Mouse (Mus musculus) ES-Bruce4 (cell line): Measurements from ENCODE around the gene Galnt18. TPM values are rescaled to one million over a fixed set of nuclear protein-coding genes. Genes with fewer than 3 reads are reported as not detected.

Experiments used
- H3K27ac ChIP-seq: 2 replicates; pipeline ENCODE4 v1.5.1; 2012; ENCODE audit warnings: low read length, inconsistent platforms; ENCODE audit not compliant: insufficient read depth
- H3K27me3 ChIP-seq: 2 replicates; pipeline ENCODE4 v1.6.1; 2012; ENCODE audit warnings: mild to moderate bottlenecking, low read length, inconsistent platforms; ENCODE audit not compliant: control insufficient read depth, poor library complexity, insufficient read depth, severe bottlenecking
- H3K36me3 ChIP-seq: 2 replicates; pipeline ENCODE4 v1.6.1; 2012; ENCODE audit warnings: inconsistent platforms, mild to moderate bottlenecking, low read length, moderate library complexity; ENCODE audit not compliant: control insufficient read depth, poor library complexity, insufficient read depth, severe bottlenecking
- H3K4me1 ChIP-seq: one replicate; pipeline ENCODE4 v1.8.1; 2011; ENCODE audit warnings: low read length; ENCODE audit not compliant: control insufficient read depth, insufficient read depth
- H3K4me3 ChIP-seq: 2 replicates; pipeline ENCODE4 v1.5.1; 2011; ENCODE audit warnings: low read depth, mild to moderate bottlenecking, low read length
- H3K9ac ChIP-seq: 2 replicates; pipeline ENCODE4 v1.6.1; 2012; ENCODE audit warnings: low read depth, mild to moderate bottlenecking, inconsistent platforms; ENCODE audit not compliant: poor library complexity, severe bottlenecking
- H3K9me3 ChIP-seq: replicated peaks from 2 replicates; pipeline ENCODE4 v1.6.1; 2012; ENCODE audit warnings: mild to moderate bottlenecking, low read length, inconsistent platforms; ENCODE audit not compliant: control insufficient read depth, poor library complexity, insufficient read depth, severe bottlenecking
- CTCF ChIP-seq: IDR thresholded peaks from one replicate; pipeline ENCODE4 v1.8.1; 2011; ENCODE audit warnings: low read depth, low read length
- EP300 ChIP-seq: IDR thresholded peaks from 2 replicates; pipeline ENCODE4 v1.6.1; 2011; ENCODE audit warnings: low read depth, low read length; ENCODE audit not compliant: insufficient read depth
- POLR2A ChIP-seq: IDR thresholded peaks from one replicate; pipeline ENCODE4 v1.8.1; 2011; ENCODE audit warnings: low read length; ENCODE audit not compliant: insufficient read depth
- polyA plus RNA-seq: library from polyadenylated mRNA; stranded (reverse); fragments of >200 nt; gene quantifications from 2 replicates; pipeline ENCODE4 v1.2.4, GENCODE M21; 2011; ENCODE audit warnings: low read depth; ENCODE audit not compliant: missing spikeins, insufficient read depth, insufficient read length

The Galnt18 gene
- polyA plus RNA-seq, 1 experiment: 2.6 TPM

DNA sequence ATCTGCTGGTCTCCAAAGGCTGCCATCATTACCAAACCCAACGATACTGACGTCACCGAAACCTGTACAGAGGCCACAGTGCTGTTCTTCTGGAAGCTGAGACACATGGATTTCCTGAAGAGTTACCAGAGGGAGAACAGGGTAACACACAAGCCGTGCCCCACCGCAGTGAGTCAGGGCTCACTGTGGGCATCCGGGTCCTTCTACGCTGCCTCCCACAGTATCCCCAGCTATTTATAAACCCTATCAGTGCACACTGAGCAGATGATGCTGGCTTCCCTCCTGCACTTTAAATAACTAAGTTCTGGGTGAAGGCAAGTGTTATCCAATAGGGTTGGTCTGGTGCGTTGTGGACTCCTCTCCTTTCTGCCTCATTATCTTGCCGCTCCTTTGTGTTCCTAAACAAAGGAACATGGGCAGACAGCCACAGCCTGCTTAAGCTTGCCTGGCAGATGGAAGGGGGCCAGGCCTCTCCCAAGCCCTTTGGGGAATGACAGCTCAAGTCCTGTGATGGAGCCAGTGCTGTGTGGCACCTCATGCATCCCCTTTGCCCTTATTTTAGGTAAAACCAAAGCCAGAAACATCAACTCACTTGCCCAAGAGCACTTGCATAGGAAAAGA, 87.0 kb downstream of the Galnt18 start:
- no peaks in the 10 kb centered on the region for H3K9me3 ChIP-seq
- H3K9ac ChIP-seq: no peak overlapping the region
- no peaks in the 10 kb centered on the region for H3K4me1 ChIP-seq
- TF ChIP-seq CTCF (no peak), EP300 (no peak), POLR2A (no peak)
- no peaks in the 10 kb centered on the region for H3K27me3 ChIP-seq
- no peak overlapping the region for H3K4me3 ChIP-seq
- H3K27ac ChIP-seq: no peak overlapping the region
- no peaks in the 10 kb centered on the region for H3K36me3 ChIP-seq

DNA sequence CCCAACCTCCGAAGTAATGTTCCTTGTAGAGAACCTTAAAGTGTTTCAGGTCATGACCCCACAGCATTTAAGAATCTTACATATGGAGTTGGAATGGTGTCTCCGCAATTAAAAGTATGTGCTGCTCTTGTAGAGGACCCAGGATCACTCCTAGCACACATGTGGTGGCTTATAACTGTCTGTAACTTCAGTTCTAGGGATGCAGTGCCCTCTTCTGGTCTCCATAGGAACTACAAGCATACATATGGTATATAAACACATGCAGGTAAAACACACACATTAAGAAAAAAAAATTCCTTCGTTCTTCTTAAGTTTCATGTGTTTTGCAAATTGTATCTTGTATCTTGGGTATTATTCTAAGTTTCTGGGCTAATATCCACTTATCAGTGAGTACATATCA, 99.7 kb downstream of the Galnt18 start:
- no peak overlapping the region for H3K27ac ChIP-seq
- H3K4me3 ChIP-seq: no peak overlapping the region
- no peaks in the 10 kb centered on the region for H3K36me3 ChIP-seq
- TF ChIP-seq CTCF: no peak
- no peak for TF ChIP-seq POLR2A
- no peak for TF ChIP-seq EP300
- no peak overlapping the region for H3K9ac ChIP-seq
- no peaks in the 10 kb centered on the region for H3K4me1 ChIP-seq
- no peaks in the 10 kb centered on the region; the same call in 1 of the 2 replicates for H3K27me3 ChIP-seq
- no peaks in the 10 kb centered on the region for H3K9me3 ChIP-seq

DNA sequence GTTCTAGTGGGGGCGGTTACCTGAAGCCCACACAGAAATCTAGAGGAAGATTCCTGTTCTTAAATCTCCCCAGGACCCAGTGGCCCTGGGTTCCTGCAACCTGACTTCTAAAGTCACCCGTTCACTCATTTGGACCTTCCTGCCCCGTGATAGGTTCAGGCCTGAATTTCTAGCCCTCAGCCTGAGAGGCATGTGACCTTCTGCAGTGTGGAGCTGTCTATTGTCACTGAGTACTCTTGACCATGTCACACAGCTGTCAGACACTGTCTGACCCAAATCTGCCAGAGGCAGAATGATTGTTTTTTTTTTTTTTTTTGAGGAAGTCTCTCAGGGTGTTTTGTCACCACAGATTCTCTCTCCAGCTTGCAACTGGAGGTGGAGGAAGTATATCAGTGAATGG, 103.3 kb downstream of the Galnt18 start:
- Histone ChIP-seq H3K9me3 (no peaks in the 10 kb centered on the region), H3K4me3 (no peak overlapping the region), H3K27ac (no peak overlapping the region), H3K9ac (no peak overlapping the region), H3K36me3 (no peaks in the 10 kb centered on the region), H3K27me3 (no peaks in the 10 kb centered on the region; the same call in 1 of the 2 replicates), H3K4me1 (no peaks in the 10 kb centered on the region)
- no peak for TF ChIP-seq CTCF
- TF ChIP-seq POLR2A: no peak
- no peak for TF ChIP-seq EP300

DNA sequence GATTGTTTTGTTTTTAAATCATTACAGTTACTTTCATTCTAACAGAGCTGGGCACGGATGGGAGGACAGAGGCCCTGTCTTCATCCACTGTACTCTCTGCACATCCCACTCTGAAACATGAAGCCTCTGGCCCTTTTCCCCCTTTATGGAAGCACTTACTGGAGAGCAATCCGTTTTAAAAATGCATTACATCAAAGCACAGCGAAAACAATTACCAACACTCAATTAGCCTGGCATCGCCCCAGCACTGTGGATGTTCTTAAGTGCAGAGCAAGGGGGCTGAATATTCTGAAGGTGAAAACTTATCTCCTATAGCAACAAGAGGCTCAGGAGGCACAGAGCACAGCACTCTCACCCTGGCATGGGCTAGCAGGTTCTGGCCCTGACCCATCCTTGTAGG, 107.3 kb downstream of the Galnt18 start:
- no peak for TF ChIP-seq CTCF
- Histone ChIP-seq H3K27me3 (no peaks in the 10 kb centered on the region; the same call in 1 of the 2 replicates), H3K4me3 (no peak overlapping the region), H3K9ac (no peak overlapping the region), H3K9me3 (no peaks in the 10 kb centered on the region), H3K27ac (no peak overlapping the region), H3K4me1 (no peaks in the 10 kb centered on the region), H3K36me3 (no peaks in the 10 kb centered on the region)

DNA sequence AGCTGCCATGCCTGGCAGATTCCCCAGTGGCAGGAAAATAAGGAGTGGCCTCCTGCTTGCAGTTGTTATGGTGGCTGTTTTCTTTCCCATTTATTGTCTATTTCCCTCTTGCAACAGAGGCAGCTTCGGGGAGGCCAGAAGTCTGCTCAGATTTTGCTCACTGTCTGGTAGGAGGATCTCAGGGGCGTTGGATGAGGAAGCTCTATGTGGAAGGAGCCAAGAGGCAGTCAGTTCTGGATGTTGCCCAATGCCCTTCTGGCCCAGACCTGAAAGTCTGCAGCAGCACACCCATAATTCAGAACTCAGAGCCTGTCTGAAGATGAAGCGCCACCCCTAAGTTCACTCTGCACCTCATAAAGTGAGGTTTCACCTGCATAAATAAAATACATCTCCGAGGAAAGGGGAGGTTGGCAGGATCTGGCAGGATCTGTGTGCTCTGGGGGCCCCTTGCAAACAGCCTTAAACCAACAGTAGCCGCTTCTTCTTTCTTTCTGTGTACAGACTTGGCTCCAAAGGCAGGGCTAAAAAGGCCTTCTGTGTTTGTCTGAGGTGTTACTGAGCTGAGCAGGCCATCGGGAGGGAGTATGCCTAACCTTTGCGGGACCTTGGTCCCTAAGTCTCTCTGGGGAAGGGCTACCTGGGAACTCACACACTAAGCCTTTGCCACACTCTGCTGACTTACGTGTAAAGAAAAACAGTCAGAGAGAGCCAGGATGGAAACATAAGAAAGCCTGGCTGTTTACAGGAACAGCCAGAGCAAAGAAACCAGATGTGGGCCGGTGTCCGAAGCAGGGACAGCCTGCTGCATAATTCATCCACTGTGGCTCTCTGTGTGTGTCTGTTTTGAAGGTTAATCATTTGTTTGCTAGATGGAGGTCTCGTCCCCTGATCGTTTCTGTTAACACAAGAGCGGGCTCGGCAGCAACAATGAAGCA, 116.4 kb downstream of the Galnt18 start:
- Histone ChIP-seq H3K27me3 (no peaks in the 10 kb centered on the region), H3K36me3 (no peaks in the 10 kb centered on the region), H3K27ac (no peak overlapping the region), H3K9me3 (no peaks in the 10 kb centered on the region), H3K4me3 (no peak overlapping the region), H3K4me1 (no peaks in the 10 kb centered on the region), H3K9ac (no peak overlapping the region)
- TF ChIP-seq POLR2A (no peak), EP300 (no peak), CTCF (no peak)

DNA sequence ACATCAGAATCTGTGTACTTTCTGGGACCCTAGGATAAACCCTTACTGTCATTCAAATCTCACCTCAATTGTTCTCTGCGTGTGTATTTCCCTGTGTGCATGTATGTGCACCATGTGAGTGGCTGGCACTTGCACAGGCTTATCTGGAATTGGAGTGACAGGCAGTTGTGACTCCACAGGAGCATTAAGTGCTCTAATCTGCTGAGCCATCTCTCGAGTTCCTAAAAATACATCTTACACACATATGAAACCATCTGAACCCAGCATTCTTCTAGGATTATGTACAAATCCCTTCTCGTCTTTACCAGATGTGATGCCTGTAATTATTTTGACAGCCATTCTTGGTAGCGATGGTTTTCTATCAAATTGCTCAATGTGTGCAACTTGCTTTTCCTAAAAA, 121.2 kb downstream of the Galnt18 start:
- H3K9me3 ChIP-seq: no peaks in the 10 kb centered on the region
- TF ChIP-seq EP300 (no peak), POLR2A (no peak), CTCF (no peak)
- no peak overlapping the region for H3K9ac ChIP-seq
- H3K36me3 ChIP-seq: no peaks in the 10 kb centered on the region
- H3K27me3 ChIP-seq: no peaks in the 10 kb centered on the region
- no peaks in the 10 kb centered on the region for H3K4me1 ChIP-seq
- no peak overlapping the region for H3K4me3 ChIP-seq
- no peak overlapping the region for H3K27ac ChIP-seq
